Mouse (Mus musculus) ES-Bruce4 (cell line): ENCODE measurements at regions not wholly inside any gene's neighbourhood (a gene's known extent, or its start where the extent isn't known, plus 50 kb on each side); places are given as distances from the start of the nearest gene placed in this dataset.

ENCODE experiments used
- CTCF ChIP-seq: IDR thresholded peaks from one replicate; pipeline ENCODE4 v1.8.1; 2011; ENCODE audit warnings: low read depth, low read length
- EP300 ChIP-seq: IDR thresholded peaks from 2 replicates; pipeline ENCODE4 v1.6.1; 2011; ENCODE audit warnings: low read depth, low read length; ENCODE audit not compliant: insufficient read depth
- POLR2A ChIP-seq: IDR thresholded peaks from one replicate; pipeline ENCODE4 v1.8.1; 2011; ENCODE audit warnings: low read length; ENCODE audit not compliant: insufficient read depth

- TF ChIP-seq POLR2A (no peak), CTCF (no peak), EP300 (no peak)
Measured at GRCm38 (mm10) chr4:10344147-10344546, 530.2 kb upstream of the 2610301B20Rik start.
